Mouse (Mus musculus) WW6 (cell line): ENCODE measurements at regions not wholly inside any gene's neighbourhood (a gene's known extent, or its start where the extent isn't known, plus 50 kb on each side); places are given as distances from the start of the nearest gene placed in this dataset.
"Not testable (repeated sequence)": the region's sequence is repeated elsewhere in the genome, so short reads cannot be mapped to it uniquely, and the experiment has no call there.

Experiments
- DNase-seq: peaks from one replicate; pipeline ENCODE4 v3.0.0-alpha.2; 2013; ENCODE audit warnings: low read depth, low spot score

DNA sequence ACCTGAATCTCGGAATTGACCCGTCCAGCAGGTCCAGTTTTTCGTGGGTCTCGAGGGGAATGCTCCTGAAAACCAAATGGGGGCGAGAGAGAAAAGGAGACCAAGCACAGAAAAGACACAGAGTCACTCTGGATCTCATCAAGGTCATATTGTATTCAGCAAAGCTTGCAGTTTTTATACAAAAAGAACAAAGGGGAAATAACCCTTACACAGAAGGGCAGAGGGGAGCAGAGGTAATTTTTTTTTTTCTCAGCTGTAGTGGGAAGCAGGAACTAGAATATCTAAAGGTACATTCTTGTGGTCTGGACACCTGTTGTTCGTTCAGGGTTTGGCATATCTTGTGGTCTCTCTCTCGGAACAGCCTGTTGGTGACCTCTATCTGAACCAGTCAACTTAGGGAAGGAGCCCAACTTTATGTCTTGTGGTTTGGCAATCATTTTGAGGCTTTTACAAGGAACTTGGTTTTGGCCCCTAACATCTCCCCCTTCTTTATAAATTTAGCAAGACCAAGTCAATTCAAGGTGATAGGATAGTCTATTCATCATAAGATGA, 1645.9 kb upstream of the Cdh9 start:
- DNase-seq = no peak

GRCm38 (mm10) chr15:15088696-15089095, 1639.9 kb upstream of the Cdh9 start:
- DNase-seq = not testable (repeated sequence)

GRCm38 (mm10) chr15:15089783-15090182, 1638.8 kb upstream of the Cdh9 start:
- DNase-seq = not testable (repeated sequence)

GRCm38 (mm10) chr15:15091531-15092290, 1636.8 kb upstream of the Cdh9 start:
- no peak for DNase-seq

GRCm38 (mm10) chr15:15097391-15097790, 1631.2 kb upstream of the Cdh9 start:
- DNase-seq = no peak

- no peak for DNase-seq
These were observed 1626.4 kb upstream of the Cdh9 start for GRCm38 (mm10) chr15:15102185-15102584.

DNA sequence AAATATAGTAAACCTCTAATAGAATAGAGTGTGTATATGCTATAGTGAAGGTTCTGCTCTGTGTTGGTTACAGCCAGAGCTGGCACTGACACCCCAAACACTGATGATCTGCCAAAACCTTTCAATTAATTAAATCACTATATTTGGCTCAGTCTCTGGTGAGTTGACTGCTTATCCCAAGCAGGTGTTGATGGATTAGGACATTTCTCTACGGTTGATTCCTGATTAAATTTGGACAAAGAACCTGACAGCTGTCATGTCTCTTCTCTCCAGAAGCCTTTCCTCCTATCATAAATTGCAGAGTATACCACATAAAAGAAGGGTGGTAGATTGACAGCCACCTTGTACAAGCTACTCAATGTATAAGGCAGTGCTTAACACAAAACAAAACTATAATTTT, 1608.4 kb upstream of the Cdh9 start:
- DNase-seq = no peak

GRCm38 (mm10) chr15:15148791-15149190, 1579.8 kb upstream of the Cdh9 start:
- DNase-seq = no peak

- no peak for DNase-seq
These were observed 1573.1 kb upstream of the Cdh9 start for GRCm38 (mm10) chr15:15155422-15155821.

DNA sequence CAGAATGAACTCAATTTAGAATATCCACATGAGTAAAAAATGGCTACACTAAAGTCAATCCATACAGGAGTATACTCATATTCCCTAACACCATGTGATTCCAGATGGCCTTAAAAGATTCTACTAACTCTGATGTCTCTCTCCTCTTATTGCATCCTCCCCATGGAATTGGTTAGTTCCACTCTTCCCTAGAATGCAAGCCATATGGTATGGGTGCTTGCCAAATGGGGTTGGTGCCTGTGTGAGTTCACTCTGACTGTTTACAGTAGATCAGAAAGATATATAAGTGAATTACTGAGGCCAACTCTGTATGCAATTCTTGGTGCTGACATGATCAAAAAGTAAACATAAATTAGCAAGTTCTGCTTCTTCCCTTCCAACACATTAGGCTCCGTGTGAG, 1558.2 kb upstream of the Cdh9 start:
- DNase-seq = no peak

DNA sequence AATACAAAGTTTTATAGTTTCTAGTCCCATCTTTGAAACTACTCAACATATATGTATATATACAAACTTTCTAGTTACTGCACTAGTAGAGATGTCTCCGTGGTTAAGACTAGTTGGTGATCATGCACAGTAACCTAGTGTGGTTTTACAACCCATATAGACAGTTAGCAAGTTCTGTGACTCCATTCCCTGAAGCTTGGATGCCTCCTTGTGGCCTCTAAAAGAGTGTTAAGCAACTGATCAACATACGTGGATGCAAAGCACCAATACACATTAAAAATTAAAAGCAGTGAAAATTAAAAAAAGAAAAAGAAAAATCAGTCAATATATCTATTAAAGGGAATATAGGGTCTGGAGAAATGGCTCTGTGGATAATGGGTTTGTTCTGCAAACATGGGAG, 1508.3 kb upstream of the Cdh9 start:
- DNase-seq = no peak

DNA sequence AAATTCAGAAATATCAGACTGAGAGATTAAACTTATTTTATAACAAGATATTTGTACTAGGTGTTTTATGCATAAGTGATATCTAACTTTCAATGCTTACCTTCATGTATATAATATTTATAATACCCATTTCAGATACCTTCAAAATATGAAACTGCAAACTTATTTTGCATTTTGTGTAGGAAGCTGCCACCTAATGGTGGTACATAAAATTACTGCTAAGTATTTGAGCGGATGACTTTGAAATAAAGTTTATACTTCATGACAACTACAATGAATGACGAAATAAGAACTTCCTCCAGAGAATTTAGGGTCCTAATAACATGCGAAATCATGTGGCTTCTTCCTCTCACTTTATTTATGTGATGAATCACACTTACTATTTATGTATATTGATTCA, 1498.6 kb upstream of the Cdh9 start:
- DNase-seq = no peak

- peak; percentile 7 for DNase-seq
These were observed 1490.2 kb upstream of the Cdh9 start for GRCm38 (mm10) chr15:15238309-15238708.
